Mouse (Mus musculus): ENCODE data around the gene Cad.

- TF ChIP-seq EP300 (IDR thresholded peaks at IDR 0.05; ENCODE audit: low read depth in 1 of 2, low read length in 2 of 2): no peak
- TF ChIP-seq CTCF (IDR thresholded peaks at IDR 0.05 in 2 of 3, conservative IDR thresholded peaks at IDR 0.05 in 1 of 3; ENCODE audit: control insufficient read depth in 1 of 3, insufficient read depth in 1 of 3, low read depth in 2 of 3, low read length in 3 of 3, poor library complexity in 1 of 3, severe bottlenecking in 1 of 3): no peak
- no peak for TF ChIP-seq POLR2AphosphoS2 (IDR thresholded peaks at IDR 0.05; ENCODE audit: low read length)
- TF ChIP-seq POLR2A (IDR thresholded peaks at IDR 0.05; ENCODE audit: control insufficient read depth in 1 of 2, insufficient read depth in 1 of 2, low read depth in 1 of 2, low read length in 2 of 2, poor library complexity in 1 of 2): no peak
Observed at GRCm38 (mm10) chr5:31024641-31025040, 29.9 kb upstream of the Cad start.
